Mouse (Mus musculus): ENCODE measurements around the gene Thsd4. TPM values are rescaled to one million over a fixed set of nuclear protein-coding genes. Genes with fewer than 3 reads are reported as not detected.
"Not testable (repeated sequence)": the region's sequence is repeated elsewhere in the genome, so short reads cannot be mapped to it uniquely, and the experiment has no call there.

Gene Thsd4
- polyA plus RNA-seq, 1 experiment: 1.9 TPM

GRCm38 (mm10) chr9:60186948-60187347 is 334.9 kb downstream of the Thsd4 start:
- Histone ChIP-seq H3K36me3 (ENCODE audit: control insufficient read depth, insufficient read depth, low read length, poor library complexity, severe bottlenecking) (no peaks in the 10 kb centered on the region), H3K27me3 (ENCODE audit: control insufficient read depth, insufficient read depth, low read length, poor library complexity, severe bottlenecking) (no peaks in the 10 kb centered on the region), H3K9me3 (replicated peaks; ENCODE audit: control insufficient read depth, insufficient read depth, low read length, poor library complexity, severe bottlenecking) (no peaks in the 10 kb centered on the region), H3K9ac (ENCODE audit: low read depth, poor library complexity, severe bottlenecking) (no peak overlapping the region), H3K4me1 (ENCODE audit: control insufficient read depth, insufficient read depth, low read length) (no peaks in the 10 kb centered on the region), H3K27ac (ENCODE audit: insufficient read depth, low read length) (no peak overlapping the region), H3K4me3 (ENCODE audit: low read depth, low read length) (no peak overlapping the region)
- TF ChIP-seq POLR2A (IDR thresholded peaks at IDR 0.05; ENCODE audit: insufficient read depth, low read length) (no peak), CTCF (IDR thresholded peaks at IDR 0.05; ENCODE audit: low read depth, low read length) (no peak), EP300 (IDR thresholded peaks at IDR 0.05; ENCODE audit: insufficient read depth, low read depth, low read length) (no peak)

- no peaks in the 10 kb centered on the region for H3K4me1 ChIP-seq (ENCODE audit: control insufficient read depth, insufficient read depth, low read length)
- no peak overlapping the region for H3K4me3 ChIP-seq (ENCODE audit: low read depth, low read length)
- no peaks in the 10 kb centered on the region for H3K36me3 ChIP-seq (ENCODE audit: control insufficient read depth, insufficient read depth, low read length, poor library complexity, severe bottlenecking)
- H3K9ac ChIP-seq (ENCODE audit: low read depth, poor library complexity, severe bottlenecking): no peak overlapping the region
- H3K9me3 ChIP-seq (replicated peaks; ENCODE audit: control insufficient read depth, insufficient read depth, low read length, poor library complexity, severe bottlenecking): no peaks in the 10 kb centered on the region
- H3K27ac ChIP-seq (ENCODE audit: insufficient read depth, low read length): no peak overlapping the region
- no peaks in the 10 kb centered on the region for H3K27me3 ChIP-seq (ENCODE audit: control insufficient read depth, insufficient read depth, low read length, poor library complexity, severe bottlenecking)
- TF ChIP-seq CTCF (IDR thresholded peaks at IDR 0.05; ENCODE audit: low read depth, low read length) (no peak), POLR2A (IDR thresholded peaks at IDR 0.05; ENCODE audit: insufficient read depth, low read length) (no peak), EP300 (IDR thresholded peaks at IDR 0.05; ENCODE audit: insufficient read depth, low read depth, low read length) (no peak)
Observed at GRCm38 (mm10) chr9:60184083-60184482, 337.8 kb downstream of the Thsd4 start.

- H3K27ac ChIP-seq (ENCODE audit: insufficient read depth, low read length): no peak overlapping the region
- no peaks in the 10 kb centered on the region for H3K36me3 ChIP-seq (ENCODE audit: control insufficient read depth, insufficient read depth, low read length, poor library complexity, severe bottlenecking)
- no peaks in the 10 kb centered on the region for H3K9me3 ChIP-seq (replicated peaks; ENCODE audit: control insufficient read depth, insufficient read depth, low read length, poor library complexity, severe bottlenecking)
- no peaks in the 10 kb centered on the region for H3K4me1 ChIP-seq (ENCODE audit: control insufficient read depth, insufficient read depth, low read length)
- H3K27me3 ChIP-seq (ENCODE audit: control insufficient read depth, insufficient read depth, low read length, poor library complexity, severe bottlenecking): no peaks in the 10 kb centered on the region
- no peak overlapping the region for H3K4me3 ChIP-seq (ENCODE audit: low read depth, low read length)
- no peak overlapping the region for H3K9ac ChIP-seq (ENCODE audit: low read depth, poor library complexity, severe bottlenecking)
- TF ChIP-seq POLR2A (IDR thresholded peaks at IDR 0.05; ENCODE audit: insufficient read depth, low read length) (no peak), CTCF (IDR thresholded peaks at IDR 0.05; ENCODE audit: low read depth, low read length) (no peak), EP300 (IDR thresholded peaks at IDR 0.05; ENCODE audit: insufficient read depth, low read depth, low read length) (no peak)
Observed at GRCm38 (mm10) chr9:60182371-60182770, 339.5 kb downstream of the Thsd4 start.

- Histone ChIP-seq H3K36me3 (ENCODE audit: control insufficient read depth, insufficient read depth, low read length, poor library complexity, severe bottlenecking) (no peaks in the 10 kb centered on the region), H3K4me1 (ENCODE audit: control insufficient read depth, insufficient read depth, low read length) (no peaks in the 10 kb centered on the region), H3K27me3 (ENCODE audit: control insufficient read depth, insufficient read depth, low read length, poor library complexity, severe bottlenecking) (no peaks in the 10 kb centered on the region), H3K9ac (ENCODE audit: low read depth, poor library complexity, severe bottlenecking) (no peak overlapping the region), H3K4me3 (ENCODE audit: low read depth, low read length) (no peak overlapping the region), H3K9me3 (replicated peaks; ENCODE audit: control insufficient read depth, insufficient read depth, low read length, poor library complexity, severe bottlenecking) (no peaks in the 10 kb centered on the region), H3K27ac (ENCODE audit: insufficient read depth, low read length) (no peak overlapping the region)
- no peak for TF ChIP-seq POLR2A (IDR thresholded peaks at IDR 0.05; ENCODE audit: insufficient read depth, low read length)
- TF ChIP-seq EP300 (IDR thresholded peaks at IDR 0.05; ENCODE audit: insufficient read depth, low read depth, low read length): no peak
- no peak for TF ChIP-seq CTCF (IDR thresholded peaks at IDR 0.05; ENCODE audit: low read depth, low read length)
Observed at GRCm38 (mm10) chr9:60180936-60181335, 340.9 kb downstream of the Thsd4 start.

GRCm38 (mm10) chr9:60180114-60180513 is 341.7 kb downstream of the Thsd4 start:
- H3K4me1 ChIP-seq (ENCODE audit: control insufficient read depth, insufficient read depth, low read length): no peaks in the 10 kb centered on the region
- H3K36me3 ChIP-seq (ENCODE audit: control insufficient read depth, insufficient read depth, low read length, poor library complexity, severe bottlenecking): no peaks in the 10 kb centered on the region
- H3K27ac ChIP-seq (ENCODE audit: insufficient read depth, low read length): no peak overlapping the region
- H3K27me3 ChIP-seq (ENCODE audit: control insufficient read depth, insufficient read depth, low read length, poor library complexity, severe bottlenecking): no peaks in the 10 kb centered on the region
- H3K4me3 ChIP-seq (ENCODE audit: low read depth, low read length): no peak overlapping the region
- no peak overlapping the region for H3K9ac ChIP-seq (ENCODE audit: low read depth, poor library complexity, severe bottlenecking)
- H3K9me3 ChIP-seq (replicated peaks; ENCODE audit: control insufficient read depth, insufficient read depth, low read length, poor library complexity, severe bottlenecking): no peaks in the 10 kb centered on the region
- no peak for TF ChIP-seq POLR2A (IDR thresholded peaks at IDR 0.05; ENCODE audit: insufficient read depth, low read length)
- TF ChIP-seq EP300 (IDR thresholded peaks at IDR 0.05; ENCODE audit: insufficient read depth, low read depth, low read length): no peak
- no peak for TF ChIP-seq CTCF (IDR thresholded peaks at IDR 0.05; ENCODE audit: low read depth, low read length)

GRCm38 (mm10) chr9:60176311-60176710 is 345.5 kb downstream of the Thsd4 start:
- no peaks in the 10 kb centered on the region for H3K4me1 ChIP-seq (ENCODE audit: control insufficient read depth, insufficient read depth, low read length)
- H3K27ac ChIP-seq (ENCODE audit: insufficient read depth, low read length): no peak overlapping the region
- H3K4me3 ChIP-seq (ENCODE audit: low read depth, low read length): no peak overlapping the region
- H3K9ac ChIP-seq (ENCODE audit: low read depth, poor library complexity, severe bottlenecking): no peak overlapping the region
- H3K27me3 ChIP-seq (ENCODE audit: control insufficient read depth, insufficient read depth, low read length, poor library complexity, severe bottlenecking): no peaks in the 10 kb centered on the region
- TF ChIP-seq EP300 (IDR thresholded peaks at IDR 0.05; ENCODE audit: insufficient read depth, low read depth, low read length): no peak
- no peak for TF ChIP-seq CTCF (IDR thresholded peaks at IDR 0.05; ENCODE audit: low read depth, low read length)
- TF ChIP-seq POLR2A (IDR thresholded peaks at IDR 0.05; ENCODE audit: insufficient read depth, low read length): no peak
- no peaks in the 10 kb centered on the region for H3K9me3 ChIP-seq (replicated peaks; ENCODE audit: control insufficient read depth, insufficient read depth, low read length, poor library complexity, severe bottlenecking)
- H3K36me3 ChIP-seq (ENCODE audit: control insufficient read depth, insufficient read depth, low read length, poor library complexity, severe bottlenecking): no peaks in the 10 kb centered on the region

GRCm38 (mm10) chr9:60172459-60173060 is 349.3 kb downstream of the Thsd4 start:
- not testable (repeated sequence) for H3K27me3 ChIP-seq (ENCODE audit: control insufficient read depth, insufficient read depth, low read length, poor library complexity, severe bottlenecking); H3K27ac ChIP-seq (ENCODE audit: insufficient read depth, low read length); H3K36me3 ChIP-seq (ENCODE audit: control insufficient read depth, insufficient read depth, low read length, poor library complexity, severe bottlenecking); H3K4me1 ChIP-seq (ENCODE audit: control insufficient read depth, insufficient read depth, low read length); H3K4me3 ChIP-seq (ENCODE audit: low read depth, low read length); H3K9me3 ChIP-seq (replicated peaks; ENCODE audit: control insufficient read depth, insufficient read depth, low read length, poor library complexity, severe bottlenecking); H3K9ac ChIP-seq (ENCODE audit: low read depth, poor library complexity, severe bottlenecking)
